8 mouse cellular contexts compared by ENCODE assay signal in the genomic region with DNA sequence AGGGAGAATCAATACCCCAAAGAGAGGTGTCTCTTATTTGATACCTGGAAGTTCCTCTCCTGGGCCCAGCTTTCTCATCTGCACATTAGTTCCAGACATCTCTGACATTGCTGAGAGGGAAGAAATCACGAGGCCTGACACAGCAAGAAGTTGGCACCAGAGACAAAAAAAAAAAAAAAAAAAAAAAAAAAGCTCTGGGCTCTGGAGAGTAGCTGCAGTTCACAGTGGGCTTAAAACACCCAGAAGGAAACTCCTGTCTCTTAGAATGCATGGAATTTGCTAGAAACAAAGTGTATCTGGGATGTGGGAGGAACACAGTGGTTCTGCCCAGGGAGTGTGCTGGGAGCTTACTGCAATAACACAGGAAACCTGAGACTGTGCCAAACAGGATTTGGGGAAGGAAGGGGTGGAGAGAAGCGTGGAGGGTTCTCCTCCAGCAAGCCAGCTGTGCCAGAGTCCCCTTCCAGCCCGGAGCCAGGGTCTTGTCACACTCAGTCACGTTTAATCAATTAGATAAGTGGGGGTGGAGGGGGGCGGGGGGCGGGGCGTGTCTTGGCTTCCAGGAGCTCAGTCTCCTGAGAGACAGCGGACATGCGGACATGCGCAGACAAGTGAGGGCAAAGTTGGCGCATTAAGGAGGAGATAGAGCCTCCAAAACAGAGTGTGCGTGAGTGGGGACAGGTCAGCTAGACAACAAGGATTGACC.
A peak's percentile ranks its signal among the peaks of the same experiment; 100 is the strongest.
DNase-seq lines count a peak whose midpoint lies in the region; ATAC-seq and TF ChIP-seq lines count a peak whose summit lies in the region.

No protein-coding gene starts in this region.

- no peaks in the 10 kb centered on the region for H3K27me3 ChIP-seq in heart, embryonic 12.5 days (replicated peaks)
- H3K27me3 ChIP-seq in kidney, embryonic 14.5 days (ENCODE audit: control insufficient read depth, insufficient read depth, low read length) = no peaks in the 10 kb centered on the region
- no peaks in the 10 kb centered on the region for H3K27me3 ChIP-seq in lung, embryonic 14.5 days (ENCODE audit: insufficient read depth, low read length)

- H3K9ac ChIP-seq in heart, embryonic 12.5 days = peak overlapping the region; percentile 54; the same call in 1 of the 2 replicates
- no peak overlapping the region for H3K9ac ChIP-seq in kidney, embryonic 14.5 days (ENCODE audit: low read depth, low read length)
- no peak overlapping the region for H3K9ac ChIP-seq in lung, embryonic 14.5 days

- no peaks in the 10 kb centered on the region for H3K9me3 ChIP-seq in heart, embryonic 12.5 days (replicated peaks)
- H3K9me3 ChIP-seq in kidney, embryonic 14.5 days (ENCODE audit: control insufficient read depth, low read length) = no peaks in the 10 kb centered on the region
- no peaks in the 10 kb centered on the region for H3K9me3 ChIP-seq in lung, embryonic 14.5 days (ENCODE audit: low read depth, low read length)

- H3K4me2 ChIP-seq in heart, embryonic 12.5 days = peak overlapping the region; percentile 30
- no peak overlapping the region; the same call in 1 of the 2 replicates for H3K4me2 ChIP-seq in kidney, embryonic 14.5 days (replicated peaks; ENCODE audit: low read depth, low read length)
- H3K4me2 ChIP-seq in lung, embryonic 14.5 days = peak overlapping the region; percentile 41

- no peak for TF ChIP-seq CTCF in embryonic fibroblast, embryonic 13.5 days (IDR thresholded peaks at IDR 0.05; ENCODE audit: borderline replicate concordance, insufficient read depth, low read length)
- TF ChIP-seq CTCF in lung, embryonic 14.5 days (IDR thresholded peaks at IDR 0.05; ENCODE audit: low read depth) = no peak

- no peak overlapping the region for H3K4me3 ChIP-seq in embryonic fibroblast, embryonic 13.5 days (ENCODE audit: insufficient read depth, low read length)
- no peak overlapping the region for H3K4me3 ChIP-seq in heart, embryonic 12.5 days
- H3K4me3 ChIP-seq in kidney, embryonic 14.5 days (ENCODE audit: low read length) = no peak overlapping the region
- H3K4me3 ChIP-seq in lung, embryonic 14.5 days (ENCODE audit: low read depth, low read length) = no peak overlapping the region

- DNase-seq in urinary bladder, adult 18-20 months (ENCODE audit: low spot score in 2 of 2) = peak; percentile 53 to 64
- no peak for DNase-seq in urinary bladder, adult 2 months (ENCODE audit: low spot score)
- peak; percentile 95 for DNase-seq in lung, embryonic 14.5 days
- DNase-seq in retina, embryonic 14.5 days (ENCODE audit: low spot score) = peak; percentile 75
- DNase-seq in thymus, postnatal 0 days (ENCODE audit: low spot score) = no peak

- peak; percentile 41 for TF ChIP-seq POLR2A in embryonic fibroblast, embryonic 13.5 days (IDR thresholded peaks at IDR 0.05; ENCODE audit: low read depth, low read length)

- H3K4me1 ChIP-seq in embryonic fibroblast, embryonic 13.5 days (ENCODE audit: control insufficient read depth, insufficient read depth, low read length) = peaks cover 4% of the 10 kb centered on the region; the same call in 1 of the 2 replicates
- H3K4me1 ChIP-seq in heart, embryonic 12.5 days (replicated peaks) = peaks cover 52% of the 10 kb centered on the region
- peaks cover 15% of the 10 kb centered on the region for H3K4me1 ChIP-seq in kidney, embryonic 14.5 days (ENCODE audit: control insufficient read depth, insufficient read depth, low read length)
- H3K4me1 ChIP-seq in lung, embryonic 14.5 days (ENCODE audit: insufficient read depth) = peaks cover 7% of the 10 kb centered on the region; the same call in 1 of the 2 replicates

- WGBS in heart, embryonic 12.5 days = 2% methylated on average over 12 of the region's 12 CpGs
- 4% methylated on average over 12 of the region's 12 CpGs for WGBS in kidney, embryonic 14.5 days
- WGBS in lung, embryonic 14.5 days = 2% methylated on average over 12 of the region's 12 CpGs

- peak overlapping the region; percentile 55 for H3K27ac ChIP-seq in embryonic fibroblast, embryonic 13.5 days (ENCODE audit: insufficient read depth, low read length)
- peak overlapping the region; percentile 96 for H3K27ac ChIP-seq in heart, embryonic 12.5 days (ENCODE audit: poor library complexity, severe bottlenecking)
- peak overlapping the region; percentile 37; the same call in 1 of the 2 replicates for H3K27ac ChIP-seq in kidney, embryonic 14.5 days (ENCODE audit: low read depth, low read length)
- peak overlapping the region; percentile 93 for H3K27ac ChIP-seq in lung, embryonic 14.5 days (ENCODE audit: low read depth)

- peaks cover 5% of the 10 kb centered on the region; the same call in 1 of the 2 replicates for H3K36me3 ChIP-seq in heart, embryonic 12.5 days
- H3K36me3 ChIP-seq in kidney, embryonic 14.5 days (ENCODE audit: control insufficient read depth, insufficient read depth, low read length) = peaks cover 2% of the 10 kb centered on the region; the same call in 1 of the 2 replicates
- peaks cover 9% of the 10 kb centered on the region; the same call in 1 of the 2 replicates for H3K36me3 ChIP-seq in lung, embryonic 14.5 days (ENCODE audit: insufficient read depth)

- peak; percentile 89 for ATAC-seq in heart, embryonic 12.5 days (ENCODE audit: insufficient number of reproducible peaks, low FRiP score)
- ATAC-seq in kidney, embryonic 14.5 days (ENCODE audit: low FRiP score, low TSS enrichment) = peak; percentile 87
- ATAC-seq in lung, embryonic 14.5 days (ENCODE audit: insufficient read depth) = peak; percentile 96

Comparison
In these comparisons a context has a peak if more than half of its experiments do, and no peak if none do; other contexts are left out.
1. DNase-seq: peak in urinary bladder, adult 18-20 months (2 of 2), lung, embryonic 14.5 days (single experiment) and retina, embryonic 14.5 days (single experiment); none in urinary bladder, adult 2 months (single experiment) and thymus, postnatal 0 days (single experiment).
2. H3K27ac ChIP-seq: peak in every context shown above with its lines; median percentile 96 in heart, embryonic 12.5 days; 93 in lung, embryonic 14.5 days; 55 in embryonic fibroblast, embryonic 13.5 days; 37 in kidney, embryonic 14.5 days.
3. Peak in every context shown above with its lines, with median percentiles within 50 percentile points of each other: ATAC-seq.